Mouse (Mus musculus): ENCODE data around the gene Adk.

DNA sequence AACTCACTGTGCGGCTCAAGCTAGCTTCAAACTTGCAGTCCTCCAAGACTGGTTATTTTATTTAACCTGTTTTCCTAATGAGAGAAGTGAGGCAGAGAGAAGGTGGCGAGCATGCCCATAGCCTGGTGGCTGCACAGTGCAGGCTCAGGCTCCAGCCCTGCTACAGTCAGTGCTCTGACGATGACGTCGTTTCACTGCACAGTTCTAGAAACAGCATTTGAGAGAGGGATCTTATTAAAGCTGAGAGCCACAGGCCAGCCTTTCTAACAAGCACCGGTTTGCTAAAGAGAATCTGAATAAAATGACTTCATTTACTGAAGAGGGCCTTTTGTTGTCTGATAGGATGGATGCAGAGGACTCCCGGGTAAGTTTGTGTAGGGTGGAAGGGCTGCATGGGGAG lies 375.0 kb downstream of the Adk start:
- TF ChIP-seq GATA1 (IDR thresholded peaks at IDR 0.05; ENCODE audit: low read length), result no peak
- TF ChIP-seq TAL1 (IDR thresholded peaks at IDR 0.05; ENCODE audit: low read length), result no peak

All from erythroblast, embryonic 14.5 days (primary cell).